Mouse (Mus musculus): ENCODE results near the gene Fscn3.

The Fscn3 gene

GRCm38 (mm10) chr6:28427096-28427839 is at the start of gene Fscn3:
Gene Fscn3 (plus strand): TSS chr6:28427789.
- DNase-seq (ENCODE audit: low read depth, low spot score) = no peak
- Histone ChIP-seq H3K36me3 (ENCODE audit: control insufficient read depth, insufficient read depth, low read length, poor library complexity, severe bottlenecking) (no peaks in the 10 kb centered on the region), H3K27me3 (ENCODE audit: control insufficient read depth, insufficient read depth, low read length, poor library complexity, severe bottlenecking) (no peaks in the 10 kb centered on the region; the same call in 1 of the 2 replicates)

- DNase-seq (ENCODE audit: low read depth, low spot score) = peak; percentile 35
- Histone ChIP-seq H3K27me3 (ENCODE audit: control insufficient read depth, insufficient read depth, low read length, poor library complexity, severe bottlenecking) (no peaks in the 10 kb centered on the region), H3K36me3 (ENCODE audit: control insufficient read depth, insufficient read depth, low read length, poor library complexity, severe bottlenecking) (no peaks in the 10 kb centered on the region)
Measured at GRCm38 (mm10) chr6:28381983-28382382, 45.6 kb upstream of the Fscn3 start.

- no peaks in the 10 kb centered on the region for H3K36me3 ChIP-seq (ENCODE audit: control insufficient read depth, insufficient read depth, low read length, poor library complexity, severe bottlenecking)
- no peak for DNase-seq (ENCODE audit: low read depth, low spot score)
- H3K27me3 ChIP-seq (ENCODE audit: control insufficient read depth, insufficient read depth, low read length, poor library complexity, severe bottlenecking) = no peaks in the 10 kb centered on the region
Measured at GRCm38 (mm10) chr6:28385169-28385568, 42.4 kb upstream of the Fscn3 start.

GRCm38 (mm10) chr6:28389038-28389437 is 38.6 kb upstream of the Fscn3 start:
- no peak for DNase-seq (ENCODE audit: low read depth, low spot score)
- H3K36me3 ChIP-seq (ENCODE audit: control insufficient read depth, insufficient read depth, low read length, poor library complexity, severe bottlenecking) = no peaks in the 10 kb centered on the region
- no peaks in the 10 kb centered on the region for H3K27me3 ChIP-seq (ENCODE audit: control insufficient read depth, insufficient read depth, low read length, poor library complexity, severe bottlenecking)

- Histone ChIP-seq H3K27me3 (ENCODE audit: control insufficient read depth, insufficient read depth, low read length, poor library complexity, severe bottlenecking) (no peaks in the 10 kb centered on the region), H3K36me3 (ENCODE audit: control insufficient read depth, insufficient read depth, low read length, poor library complexity, severe bottlenecking) (no peaks in the 10 kb centered on the region)
- no peak for DNase-seq (ENCODE audit: low read depth, low spot score)
Measured at GRCm38 (mm10) chr6:28396051-28396852, 31.3 kb upstream of the Fscn3 start.

- no peak for DNase-seq (ENCODE audit: low read depth, low spot score)
- H3K27me3 ChIP-seq (ENCODE audit: control insufficient read depth, insufficient read depth, low read length, poor library complexity, severe bottlenecking) = no peaks in the 10 kb centered on the region
- no peaks in the 10 kb centered on the region for H3K36me3 ChIP-seq (ENCODE audit: control insufficient read depth, insufficient read depth, low read length, poor library complexity, severe bottlenecking)
Measured at GRCm38 (mm10) chr6:28396853-28397457, 30.6 kb upstream of the Fscn3 start.

GRCm38 (mm10) chr6:28397681-28398203 is 29.8 kb upstream of the Fscn3 start, which contains the start of gene Zfp800:
Gene Zfp800 (minus strand): TSS chr6:28398005.
- DNase-seq (ENCODE audit: low read depth, low spot score) = peak; percentile 25
- no peaks in the 10 kb centered on the region for H3K27me3 ChIP-seq (ENCODE audit: control insufficient read depth, insufficient read depth, low read length, poor library complexity, severe bottlenecking)
- H3K36me3 ChIP-seq (ENCODE audit: control insufficient read depth, insufficient read depth, low read length, poor library complexity, severe bottlenecking) = no peaks in the 10 kb centered on the region

GRCm38 (mm10) chr6:28398726-28399125 is 28.9 kb upstream of the Fscn3 start:
- Histone ChIP-seq H3K36me3 (ENCODE audit: control insufficient read depth, insufficient read depth, low read length, poor library complexity, severe bottlenecking) (no peaks in the 10 kb centered on the region), H3K27me3 (ENCODE audit: control insufficient read depth, insufficient read depth, low read length, poor library complexity, severe bottlenecking) (no peaks in the 10 kb centered on the region)
- DNase-seq (ENCODE audit: low read depth, low spot score) = no peak

- peak; percentile 49 for DNase-seq (ENCODE audit: low read depth, low spot score)
Measured at GRCm38 (mm10) chr6:28399791-28400190, 27.8 kb upstream of the Fscn3 start.

GRCm38 (mm10) chr6:28410053-28410452 is 17.5 kb upstream of the Fscn3 start:
- Histone ChIP-seq H3K27me3 (ENCODE audit: control insufficient read depth, insufficient read depth, low read length, poor library complexity, severe bottlenecking) (no peaks in the 10 kb centered on the region), H3K36me3 (ENCODE audit: control insufficient read depth, insufficient read depth, low read length, poor library complexity, severe bottlenecking) (no peaks in the 10 kb centered on the region)
- no peak for DNase-seq (ENCODE audit: low read depth, low spot score)

More at GRCm38 (mm10) chr6:28399791-28400190, 27.8 kb upstream of the Fscn3 start:
- Histone ChIP-seq H3K36me3 (ENCODE audit: control insufficient read depth, insufficient read depth, low read length, poor library complexity, severe bottlenecking) (no peaks in the 10 kb centered on the region), H3K27me3 (ENCODE audit: control insufficient read depth, insufficient read depth, low read length, poor library complexity, severe bottlenecking) (no peaks in the 10 kb centered on the region)

- no peak for DNase-seq (ENCODE audit: low read depth, low spot score)
- no peaks in the 10 kb centered on the region for H3K27me3 ChIP-seq (ENCODE audit: control insufficient read depth, insufficient read depth, low read length, poor library complexity, severe bottlenecking)
- H3K36me3 ChIP-seq (ENCODE audit: control insufficient read depth, insufficient read depth, low read length, poor library complexity, severe bottlenecking) = no peaks in the 10 kb centered on the region
Measured at GRCm38 (mm10) chr6:28411236-28411635, 16.4 kb upstream of the Fscn3 start.

- peaks cover 11% of the 10 kb centered on the region for H3K36me3 ChIP-seq (ENCODE audit: control insufficient read depth, insufficient read depth, low read length, poor library complexity, severe bottlenecking)
- DNase-seq (ENCODE audit: low read depth, low spot score) = no peak
- H3K27me3 ChIP-seq (ENCODE audit: control insufficient read depth, insufficient read depth, low read length, poor library complexity, severe bottlenecking) = no peaks in the 10 kb centered on the region
Measured at GRCm38 (mm10) chr6:28416981-28417380, 10.6 kb upstream of the Fscn3 start.

- Histone ChIP-seq H3K27me3 (ENCODE audit: control insufficient read depth, insufficient read depth, low read length, poor library complexity, severe bottlenecking) (no peaks in the 10 kb centered on the region), H3K36me3 (ENCODE audit: control insufficient read depth, insufficient read depth, low read length, poor library complexity, severe bottlenecking) (peaks cover 11% of the 10 kb centered on the region)
- DNase-seq (ENCODE audit: low read depth, low spot score) = no peak
Measured at GRCm38 (mm10) chr6:28418449-28418848, 9.1 kb upstream of the Fscn3 start.

GRCm38 (mm10) chr6:28419673-28420072 is 7.9 kb upstream of the Fscn3 start:
- no peak for DNase-seq (ENCODE audit: low read depth, low spot score)

More at GRCm38 (mm10) chr6:28419673-28420072, 7.9 kb upstream of the Fscn3 start:
- Histone ChIP-seq H3K36me3 (ENCODE audit: control insufficient read depth, insufficient read depth, low read length, poor library complexity, severe bottlenecking) (peaks cover 11% of the 10 kb centered on the region), H3K27me3 (ENCODE audit: control insufficient read depth, insufficient read depth, low read length, poor library complexity, severe bottlenecking) (no peaks in the 10 kb centered on the region; the same call in 1 of the 2 replicates)
